Mouse (Mus musculus) heart, embryonic 14.5 days (tissue): Measurements from ENCODE around the gene Dpep1. TPM values are rescaled to one million over a fixed set of nuclear protein-coding genes. Genes with fewer than 3 reads are reported as not detected.

Experiments
- ATAC-seq: fragments of 200-750 bp; cut with Nextera tagmentation; 2 replicates; pipeline ENCODE4 v1.8.0; 2017; ENCODE audit warnings: low read depth, moderate TSS enrichment; ENCODE audit not compliant: insufficient number of reproducible peaks, insufficient read depth, low FRiP score
- H3K27ac ChIP-seq, 2 experiments: fragments of 200-500 bp in 1 of 2; fragments of 300-500 bp in 1 of 2; sonication (generic) in 1 of 2; replicated peaks in 1 of 2; 2 replicates each; pipeline ENCODE4 v1.5.1; 2012 to 2014; ENCODE audit warnings: low read depth in 2 of 2, low read length in 2 of 2, control low read depth in 1 of 2, mild to moderate bottlenecking in 1 of 2, mixed read lengths in 1 of 2; ENCODE audit not compliant: control insufficient read depth in 1 of 2, insufficient read depth in 1 of 2
- H3K27me3 ChIP-seq: fragments of 300-500 bp; sonication (generic); 2 replicates; pipeline ENCODE4 v1.6.1; 2014; ENCODE audit warnings: mild to moderate bottlenecking, low read length, control low read depth; ENCODE audit not compliant: control insufficient read depth, insufficient read depth
- H3K36me3 ChIP-seq: fragments of 300-500 bp; sonication (generic); 2 replicates; pipeline ENCODE4 v1.6.1; 2014; ENCODE audit warnings: mild to moderate bottlenecking, control low read depth, low read length, mixed read lengths; ENCODE audit not compliant: control insufficient read depth, insufficient read depth
- H3K4me1 ChIP-seq, 2 experiments: fragments of 200-500 bp in 1 of 2; fragments of 300-500 bp in 1 of 2; sonication (generic) in 1 of 2; 2 replicates each; pipeline ENCODE4 v1.6.1; 2012 to 2014; ENCODE audit warnings: low read length in 2 of 2, control low read depth in 1 of 2, mixed read lengths in 1 of 2; ENCODE audit not compliant: control insufficient read depth in 2 of 2, insufficient read depth in 2 of 2
- H3K4me2 ChIP-seq: fragments of 300-500 bp; sonication (generic); 2 replicates; pipeline ENCODE4 v1.6.1; 2014; ENCODE audit warnings: mild to moderate bottlenecking, low read length
- H3K4me3 ChIP-seq, 2 experiments: fragments of 200-500 bp in 1 of 2; fragments of 300-500 bp in 1 of 2; sonication (generic) in 1 of 2; 2 replicates each; pipeline ENCODE4 v1.5.1; 2012 to 2014; ENCODE audit warnings: low read length in 2 of 2, mild to moderate bottlenecking in 2 of 2, control low read depth in 1 of 2, low read depth in 1 of 2, moderate library complexity in 1 of 2; ENCODE audit not compliant: control insufficient read depth in 1 of 2, insufficient read depth in 1 of 2
- H3K9ac ChIP-seq: fragments of 300-500 bp; sonication (generic); 2 replicates; pipeline ENCODE4 v1.6.1; 2014; ENCODE audit warnings: mild to moderate bottlenecking, low read length
- H3K9me3 ChIP-seq: fragments of 300-500 bp; sonication (generic); 2 replicates; pipeline ENCODE4 v1.6.1; 2016; ENCODE audit warnings: low read length, control low read depth; ENCODE audit not compliant: control insufficient read depth
- WGBS: fragments of 180-500 bp; shearing (Covaris S2); extraction: QIAGEN DNeasy Blood & Tissue Kit; methylation state at CpG from one replicate; pipeline ENCODE4 v1.1.7; 2014; 5-methylcytosine and 5-hydroxymethylcytosine counted together
- polyA plus RNA-seq: library from polyadenylated mRNA; unstranded; fragments of >200 nt; fragmentation: Nextera tagmentation; extraction: Ambion mirVana; gene quantifications from 2 replicates; pipeline ENCODE4 v1.2.1, GENCODE M21; 2014

Dpep1 gene
- 4.0 and 4.2 TPM in 2 replicates for polyA plus RNA-seq

DNA sequence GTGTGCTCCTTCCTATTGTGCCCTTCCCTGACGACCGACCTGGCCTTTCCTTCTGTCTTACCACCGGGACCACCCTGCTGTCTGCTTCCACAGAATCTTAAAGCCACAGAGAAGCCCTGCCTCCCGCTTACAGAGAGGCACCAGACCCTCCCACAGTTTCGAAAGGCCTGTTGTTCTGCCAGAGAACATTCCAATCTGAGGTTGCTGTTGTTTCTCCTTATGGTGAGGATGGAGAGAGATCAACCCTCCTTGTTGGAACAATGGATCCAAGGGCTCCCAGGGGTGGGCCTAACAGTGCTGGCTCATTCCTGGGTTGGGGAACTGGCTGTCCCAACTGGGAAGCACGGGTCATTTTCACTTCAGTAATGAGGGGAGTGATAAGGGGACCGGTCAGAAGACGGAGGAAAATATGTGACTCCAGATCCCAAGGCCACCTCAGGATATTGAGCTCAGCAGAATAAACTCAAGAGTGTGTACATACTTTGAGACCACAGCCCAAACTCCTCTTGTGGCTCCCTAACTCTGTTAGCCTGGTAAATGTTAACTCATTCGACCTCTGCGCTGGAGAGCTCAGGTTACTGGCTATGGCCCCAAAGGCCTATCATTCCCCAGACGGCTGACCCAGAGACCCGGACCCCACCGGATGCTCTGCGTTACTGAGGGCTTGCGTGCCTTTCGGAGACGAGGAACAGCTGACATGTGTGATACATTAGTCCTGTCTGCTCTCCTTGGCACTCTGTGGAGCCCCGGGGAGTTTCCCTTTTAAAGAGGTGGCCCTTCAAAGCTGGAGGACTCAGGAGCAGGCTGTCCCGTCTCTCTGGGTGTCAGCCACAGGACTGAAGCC is at the start of gene Dpep1:
Gene Dpep1 (plus strand): TSS at position 677 of the 844 bp plus-strand sequence.
- no peak within 1 kb of the TSS; the same call in 1 of the 2 replicates for H3K9ac ChIP-seq
- H3K4me1 ChIP-seq = peaks cover 4 to 9% of the 10 kb centered on the region in 2 experiments; a peak in 3 of 4 replicates
- no peaks in the 10 kb centered on the region for H3K36me3 ChIP-seq
- no peak within 1 kb of the TSS for H3K4me2 ChIP-seq
- ATAC-seq = no peak
- H3K9me3 ChIP-seq = no peaks in the 10 kb centered on the region
- WGBS = 34% methylated on average over 19 of the region's 19 CpGs
- peak within 1 kb of the TSS; percentile 25 to 28; a peak in 3 of 4 replicates for H3K27ac ChIP-seq
- no peak within 1 kb of the TSS for H3K4me3 ChIP-seq
- H3K27me3 ChIP-seq = no peaks in the 10 kb centered on the region

DNA sequence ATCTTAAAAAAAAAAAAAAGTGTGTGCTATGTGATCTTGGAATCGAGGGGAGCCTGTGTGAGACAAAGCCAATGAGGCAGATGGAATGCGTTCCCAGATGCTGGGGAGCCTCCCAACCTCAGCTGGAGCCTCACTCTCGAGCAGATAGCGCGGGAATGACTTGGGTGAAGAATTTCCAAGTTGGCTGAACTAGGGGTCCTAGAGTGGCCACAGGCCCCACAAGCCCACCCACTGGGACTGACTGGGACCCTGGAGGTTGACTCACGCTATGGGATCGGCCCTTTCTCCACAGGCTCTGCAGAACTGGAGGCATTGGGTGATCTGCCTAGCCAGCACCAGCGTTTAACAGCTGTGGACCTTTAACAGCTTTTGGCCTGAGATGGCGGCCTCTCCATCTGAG is 49.8 kb upstream of the Dpep1 start:
- no peak overlapping the region for H3K27ac ChIP-seq

DNA sequence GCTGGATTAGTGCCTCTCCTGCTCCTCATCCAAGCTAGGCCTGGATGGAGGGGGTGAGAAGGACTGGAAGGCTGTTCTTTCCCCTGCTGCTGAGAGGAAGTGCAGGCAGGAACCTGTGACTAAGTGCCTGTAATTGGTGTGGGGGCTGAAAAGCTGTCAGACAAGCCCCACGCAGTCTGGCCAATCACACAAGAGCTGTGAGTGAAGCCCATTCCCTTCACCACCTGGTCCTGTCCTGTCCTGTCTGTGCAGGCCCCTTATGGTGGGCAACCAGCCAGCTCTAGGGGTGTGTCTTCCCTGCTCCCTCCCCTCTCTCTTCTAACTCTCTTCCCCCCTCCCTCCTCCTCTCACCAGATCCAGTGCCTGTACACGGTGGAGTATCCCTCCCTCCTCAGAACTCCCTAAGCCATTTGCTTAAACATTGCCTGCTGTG is 48.4 kb upstream of the Dpep1 start:
- Histone ChIP-seq H3K9ac (no peak overlapping the region), H3K4me1 (peaks cover 18 to 24% of the 10 kb centered on the region in 2 experiments; a peak in 3 of 4 replicates), H3K9me3 (no peaks in the 10 kb centered on the region), H3K4me3 (no peak overlapping the region), H3K27ac (peak overlapping the region; percentile 29 to 34), H3K36me3 (no peaks in the 10 kb centered on the region), H3K27me3 (no peaks in the 10 kb centered on the region), H3K4me2 (no peak overlapping the region)
- WGBS = 10% methylated on average over 2 of the region's 2 CpGs
- ATAC-seq = peak; percentile 79

More for the DNA sequence above, 49.8 kb upstream of the Dpep1 start:
- peaks cover 12 to 15% of the 10 kb centered on the region in 2 experiments; a peak in 3 of 4 replicates for H3K4me1 ChIP-seq
- no peak overlapping the region for H3K9ac ChIP-seq
- ATAC-seq = no peak
- 82% methylated on average over 9 of the region's 9 CpGs for WGBS
- no peaks in the 10 kb centered on the region for H3K36me3 ChIP-seq
- no peaks in the 10 kb centered on the region for H3K9me3 ChIP-seq
- no peak overlapping the region for H3K4me3 ChIP-seq
- no peaks in the 10 kb centered on the region for H3K27me3 ChIP-seq
- H3K4me2 ChIP-seq = no peak overlapping the region

DNA sequence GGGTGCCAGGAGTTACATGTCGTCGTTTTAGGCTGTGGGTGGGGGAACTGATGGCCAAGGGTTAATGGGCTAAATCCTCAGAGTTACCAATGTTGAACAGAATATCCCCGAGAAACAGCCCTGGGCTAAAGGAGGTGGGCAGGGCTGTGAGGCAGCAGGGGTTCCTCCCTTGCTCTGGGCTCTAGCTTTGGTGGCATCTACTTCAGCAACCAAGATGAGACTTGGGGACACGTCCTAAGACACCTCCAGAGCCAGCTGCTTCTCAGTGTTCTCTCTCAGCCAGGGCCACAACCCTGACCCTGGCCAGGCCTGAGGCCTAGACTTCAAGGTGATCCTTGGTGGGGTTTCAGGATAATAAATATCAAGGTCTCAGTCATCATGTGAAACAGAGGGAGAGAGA is 47.3 kb upstream of the Dpep1 start:
- H3K36me3 ChIP-seq = no peaks in the 10 kb centered on the region
- 67% methylated on average over 4 of the region's 4 CpGs for WGBS

DNA sequence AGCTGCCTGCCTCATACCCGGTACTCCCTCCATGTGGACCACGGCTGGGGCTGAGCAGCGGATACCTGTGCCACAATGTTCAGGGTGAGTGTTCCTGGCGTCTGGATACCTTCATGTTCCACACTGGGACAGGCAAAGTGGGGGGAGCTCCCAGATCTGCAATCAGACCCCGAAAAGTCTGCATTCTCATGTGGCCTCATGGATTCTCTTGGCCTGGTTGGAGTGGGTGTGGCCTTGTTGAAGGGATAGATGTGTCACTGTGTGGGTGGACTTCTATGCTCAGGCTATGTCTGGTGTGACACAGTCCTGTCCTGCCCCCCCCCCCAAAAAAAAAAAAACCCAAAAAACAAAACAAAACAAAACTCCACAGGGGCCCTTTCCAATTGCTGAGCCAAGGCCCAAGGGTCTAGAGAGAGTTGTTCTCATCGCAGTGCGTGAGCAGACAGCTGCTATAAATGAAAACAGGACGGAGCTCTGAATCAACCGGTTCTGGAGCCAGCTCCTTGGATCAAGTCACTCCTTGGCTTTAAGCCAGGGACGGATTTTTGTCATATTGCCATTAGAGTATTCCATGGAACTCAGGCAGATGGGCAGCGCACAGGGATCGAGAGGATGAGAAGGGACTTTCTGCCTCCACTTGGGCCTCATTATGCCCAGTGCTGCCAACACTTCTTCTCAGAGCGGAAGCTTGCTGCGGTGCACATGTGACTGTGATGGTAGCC is 44.1 kb upstream of the Dpep1 start:
- WGBS = 59% methylated on average over 14 of the region's 14 CpGs
- H3K27ac ChIP-seq = peak overlapping the region; percentile 30 to 49; a peak in 3 of 4 replicates
- no peak for ATAC-seq

More for the DNA sequence above, 47.3 kb upstream of the Dpep1 start:
- ATAC-seq = no peak
- Histone ChIP-seq H3K9me3 (no peaks in the 10 kb centered on the region), H3K4me3 (no peak overlapping the region), H3K4me1 (peaks cover 18 to 24% of the 10 kb centered on the region in 2 experiments; a peak in 3 of 4 replicates), H3K27ac (no peak overlapping the region), H3K9ac (no peak overlapping the region), H3K27me3 (no peaks in the 10 kb centered on the region), H3K4me2 (no peak overlapping the region)

DNA sequence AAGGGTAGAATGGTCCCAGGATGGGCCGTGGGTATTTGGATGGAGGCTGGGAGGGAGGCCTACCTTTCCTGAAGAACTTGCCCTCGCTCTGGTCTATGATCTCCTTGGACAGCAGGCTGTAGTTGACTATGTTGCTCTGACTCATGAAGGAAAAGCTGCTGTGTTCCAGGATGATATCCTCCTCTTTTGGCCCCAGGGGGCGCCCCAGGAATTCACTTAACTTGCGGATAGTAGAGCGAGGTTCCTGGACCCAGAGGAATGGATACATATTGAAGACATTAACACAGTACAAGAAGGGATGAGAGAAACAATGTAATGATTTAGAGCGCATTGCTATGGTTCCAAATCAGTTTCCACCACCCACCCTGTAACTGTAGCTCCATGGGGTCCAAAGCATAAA is 40.8 kb upstream of the Dpep1 start:
- H3K27ac ChIP-seq = no peak overlapping the region
- no peak for ATAC-seq
- WGBS = 51% methylated on average over 6 of the region's 6 CpGs

More for the DNA sequence above, 44.1 kb upstream of the Dpep1 start:
- no peak overlapping the region for H3K9ac ChIP-seq
- no peak overlapping the region for H3K4me3 ChIP-seq
- H3K9me3 ChIP-seq = no peaks in the 10 kb centered on the region
- no peak overlapping the region for H3K4me2 ChIP-seq
- H3K27me3 ChIP-seq = no peaks in the 10 kb centered on the region
- H3K36me3 ChIP-seq = no peaks in the 10 kb centered on the region
- peaks cover 16 to 24% of the 10 kb centered on the region in 2 experiments; a peak in 3 of 4 replicates for H3K4me1 ChIP-seq

DNA sequence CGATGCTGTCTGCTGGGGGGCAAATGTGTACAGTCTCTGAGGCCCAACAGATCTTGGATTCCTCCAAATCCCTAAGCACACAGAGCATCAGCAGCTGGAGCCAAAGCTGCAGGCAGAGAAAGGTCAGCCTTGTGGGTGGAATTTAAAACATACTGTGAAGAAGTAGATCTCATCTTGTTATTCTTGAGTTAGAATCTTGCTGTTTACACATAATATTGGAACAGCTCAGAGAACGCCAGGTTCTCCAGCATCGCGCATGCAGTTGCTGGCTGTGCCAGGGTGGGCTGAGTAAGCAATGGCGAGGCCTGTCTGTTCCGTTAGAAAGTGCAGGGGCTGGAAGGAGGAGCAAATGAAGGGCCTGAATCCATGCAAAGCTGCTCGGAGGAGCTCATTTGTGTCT is 39.7 kb upstream of the Dpep1 start:
- no peak overlapping the region for H3K4me2 ChIP-seq
- no peak overlapping the region for H3K27ac ChIP-seq
- H3K9me3 ChIP-seq = no peaks in the 10 kb centered on the region
- peaks cover 6 to 9% of the 10 kb centered on the region in 2 experiments; a peak in 1 of 4 replicates for H3K4me1 ChIP-seq
- H3K4me3 ChIP-seq = no peak overlapping the region
- no peaks in the 10 kb centered on the region for H3K27me3 ChIP-seq
- H3K9ac ChIP-seq = no peak overlapping the region
- WGBS = 81% methylated on average over 7 of the region's 7 CpGs
- H3K36me3 ChIP-seq = no peaks in the 10 kb centered on the region
- ATAC-seq = no peak

More for the DNA sequence above, 40.8 kb upstream of the Dpep1 start:
- Histone ChIP-seq H3K36me3 (no peaks in the 10 kb centered on the region), H3K27me3 (no peaks in the 10 kb centered on the region), H3K4me2 (no peak overlapping the region), H3K4me3 (no peak overlapping the region), H3K4me1 (peaks cover 6 to 9% of the 10 kb centered on the region in 2 experiments; a peak in 1 of 4 replicates), H3K9me3 (no peaks in the 10 kb centered on the region), H3K9ac (no peak overlapping the region)
